ENCODE assay signal across 8 mouse cellular contexts in the genomic region with DNA sequence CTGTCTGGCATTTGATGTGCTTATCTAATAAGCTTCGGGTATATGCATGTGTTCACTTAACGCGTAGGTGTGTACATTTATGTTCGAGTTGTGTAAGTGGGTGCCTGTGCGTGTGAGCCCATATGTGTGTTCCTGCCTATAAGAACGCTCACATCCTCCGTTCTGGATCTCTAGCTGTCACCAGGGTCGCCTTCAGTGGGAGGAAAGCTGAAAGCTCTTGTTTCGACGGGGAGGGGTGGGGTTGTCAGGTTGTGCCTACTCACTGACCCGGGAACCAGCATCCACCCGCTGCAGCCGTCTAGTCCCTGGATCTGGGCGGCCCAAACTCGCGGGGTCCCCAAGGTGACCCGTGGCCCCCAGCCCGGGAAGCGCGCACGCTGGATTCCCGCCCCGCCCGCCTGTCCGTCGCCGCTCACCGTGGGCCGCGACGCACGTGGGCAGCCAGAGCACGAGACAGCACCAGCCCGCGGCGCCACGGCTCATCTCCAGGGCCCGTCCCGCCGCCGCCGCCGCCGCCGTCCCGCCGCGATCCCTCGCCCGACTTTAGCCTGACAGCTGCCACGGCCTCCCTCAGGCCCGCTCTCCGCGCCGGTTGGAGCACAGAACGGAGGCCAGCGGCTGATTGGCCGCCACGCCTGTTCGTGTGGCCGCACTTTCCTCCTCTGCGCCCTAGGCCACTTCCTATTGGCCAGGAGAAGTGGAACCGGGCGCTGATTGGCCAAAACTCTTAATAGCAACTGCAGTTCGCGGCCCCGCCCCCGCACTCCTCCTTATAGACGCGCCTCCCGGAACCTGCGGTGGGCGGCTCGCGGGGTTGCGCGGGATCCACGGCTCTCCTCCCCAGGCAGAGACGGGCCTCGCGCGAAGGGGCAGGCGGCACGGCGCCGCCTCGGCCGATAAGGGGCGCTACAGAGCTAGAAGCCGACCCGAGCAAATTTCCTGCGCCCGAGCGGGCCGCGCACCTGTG. TPM values are rescaled to one million over a fixed set of nuclear protein-coding genes. Genes with fewer than 3 reads are reported as not detected.
DNase-seq lines count a peak whose midpoint lies in the region; ATAC-seq lines count a peak whose summit lies in the region.

Gene Cct7 (plus strand): TSS at position 818 of the 967 bp plus-strand sequence.

- H3K9me3 ChIP-seq in hindbrain, embryonic 15.5 days = no peaks in the 10 kb centered on the region

- H3K4me3 ChIP-seq in hindbrain, embryonic 15.5 days = peak within 1 kb of the TSS; percentile 62

- H3K9ac ChIP-seq in hindbrain, embryonic 15.5 days = peak within 1 kb of the TSS; percentile 67

- peak within 1 kb of the TSS; percentile 89 for H3K27ac ChIP-seq in hindbrain, embryonic 15.5 days (replicated peaks)

- H3K27me3 ChIP-seq in hindbrain, embryonic 15.5 days = no peaks in the 10 kb centered on the region

- H3K4me1 ChIP-seq in hindbrain, embryonic 15.5 days (replicated peaks) = peaks cover 39% of the 10 kb centered on the region

- peak; percentile 93 for ATAC-seq in hindbrain, embryonic 15.5 days (ENCODE audit: low FRiP score, low read depth)

- peak; percentile 98 for DNase-seq in T-cell, adult 2 months (ENCODE audit: low spot score)
- peak; percentile 97 to 98 for DNase-seq in cerebellum, postnatal 36 days
- DNase-seq in frontal cortex, postnatal 36 days (ENCODE audit: low spot score in 2 of 2) = peak; percentile 99 to 100
- DNase-seq in left cerebral cortex, adult 11 months (ENCODE audit: low spot score) = peak; percentile 100
- DNase-seq in lung, postnatal 4 days = peak; percentile 99 to 100
- DNase-seq in retina, postnatal 7 days (ENCODE audit: low read depth, low spot score) = peak; percentile 99
- peak; percentile 98 for DNase-seq in urinary bladder, postnatal 10 days (ENCODE audit: low spot score)

- peaks cover 2% of the 10 kb centered on the region; the same call in 1 of the 2 replicates for H3K36me3 ChIP-seq in hindbrain, embryonic 15.5 days

- H3K4me2 ChIP-seq in hindbrain, embryonic 15.5 days = peak within 1 kb of the TSS; percentile 97

- WGBS in hindbrain, embryonic 15.5 days = 3% methylated on average over 96 of the region's 96 CpGs

RNA-seq across cellular contexts. Expression of gene Cct7, which starts in this region (rescaled TPM):
- 551 and 557 TPM in 2 replicates for polyA plus RNA-seq in hindbrain, embryonic 15.5 days (2015; fragmentation: Nextera tagmentation; extraction: Ambion mirVana)

Comparison
In these comparisons a context has a peak if more than half of its experiments do, and no peak if none do; other contexts are left out.
1. Peak in every context shown above with its lines: DNase-seq, ATAC-seq, H3K4me3 ChIP-seq and H3K27ac ChIP-seq.